Mouse (Mus musculus) ES-E14 (cell line): ENCODE data around the gene Col25a1.

Experiments
- CHD2 ChIP-seq: IDR thresholded peaks from 2 replicates; pipeline ENCODE4 v1.6.1; 2014; ENCODE audit warnings: mild to moderate bottlenecking, low read depth, low read length, inconsistent platforms
- MAFK ChIP-seq: IDR thresholded peaks from 2 replicates; pipeline ENCODE4 v1.6.1; 2014; ENCODE audit warnings: mild to moderate bottlenecking, low read depth, low read length, inconsistent platforms; ENCODE audit not compliant: insufficient read depth
- ZC3H11A ChIP-seq: IDR thresholded peaks from 2 replicates; pipeline ENCODE4 v1.6.1; 2012; ENCODE audit warnings: low read depth, mild to moderate bottlenecking, inconsistent platforms, low read length, borderline replicate concordance
- ZNF384 ChIP-seq: IDR thresholded peaks from 2 replicates; pipeline ENCODE4 v1.6.1; 2012; ENCODE audit warnings: low read depth, low read length, inconsistent platforms

- TF ChIP-seq MAFK (no peak), ZNF384 (no peak), ZC3H11A (no peak), CHD2 (no peak)
Observed at GRCm38 (mm10) chr3:130374620-130375341, 243.5 kb downstream of the Col25a1 start.
